Mouse (Mus musculus) brain, embryonic 14.5 days (tissue): ENCODE measurements around the gene Klhdc10.

Experiments used
- CTCF ChIP-seq: fragments of 200-500 bp; IDR thresholded peaks from 2 replicates; pipeline ENCODE4 v1.5.1; 2012; ENCODE audit warnings: inconsistent platforms, mild to moderate bottlenecking, moderate library complexity, borderline replicate concordance; ENCODE audit not compliant: insufficient read depth, insufficient read length; ENCODE audit errors: extremely low read depth
- POLR2A ChIP-seq: fragments of 200-500 bp; IDR thresholded peaks from 2 replicates; pipeline ENCODE4 v1.6.1; 2012; ENCODE audit warnings: mild to moderate bottlenecking, inconsistent platforms, borderline replicate concordance; ENCODE audit not compliant: poor library complexity, insufficient read depth, insufficient read length, severe bottlenecking; ENCODE audit errors: extremely low read depth

DNA sequence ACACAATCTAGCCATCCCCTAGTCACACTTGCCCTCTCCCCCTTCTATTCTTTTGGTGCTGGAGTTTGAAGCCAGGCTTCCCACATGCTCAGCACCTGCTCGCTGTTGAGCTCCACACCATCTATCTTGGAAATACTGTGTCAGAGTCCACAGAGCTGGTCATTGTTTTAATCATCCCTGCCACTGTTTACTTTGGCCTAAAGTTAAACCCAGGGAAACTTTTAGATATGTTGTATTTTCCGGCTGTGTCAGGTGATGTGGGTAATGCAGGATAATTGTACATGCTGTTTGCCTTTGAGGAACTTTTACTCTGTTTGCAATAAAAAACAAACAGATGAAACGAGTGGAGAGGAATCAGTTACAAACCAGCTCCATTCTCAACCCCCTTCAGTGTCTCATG lies 35.4 kb downstream of the Klhdc10 start:
- TF ChIP-seq CTCF (no peak), POLR2A (no peak)
